Mouse (Mus musculus): ENCODE measurements around the gene Dcxr. TPM values are rescaled to one million over a fixed set of nuclear protein-coding genes. Genes with fewer than 3 reads are reported as not detected.

The Dcxr gene
- polyA plus RNA-seq, 1 experiment from 2014 or later: 9.0 TPM

- H3K9ac ChIP-seq (replicated peaks): peak within 1 kb of the TSS; percentile 71
- H3K9me3 ChIP-seq: no peaks in the 10 kb centered on the region
- peak within 1 kb of the TSS; percentile 64 for H3K4me3 ChIP-seq
- peak within 1 kb of the TSS; percentile 76 for H3K27ac ChIP-seq (replicated peaks)
- H3K27me3 ChIP-seq: no peaks in the 10 kb centered on the region
- peak; percentile 98 for ATAC-seq (replicated peaks)
- 1% methylated on average over 53 of the region's 53 CpGs for WGBS
- H3K36me3 ChIP-seq: peaks cover 25% of the 10 kb centered on the region
- H3K4me2 ChIP-seq (replicated peaks): peak within 1 kb of the TSS; percentile 99
- H3K4me1 ChIP-seq: peaks cover 30% of the 10 kb centered on the region
Measured at GRCm38 (mm10) chr11:120713580-120714518, 13.2 kb downstream of the Dcxr start, which contains the start of the genes Cenpx and Lrrc45. TSS of gene Cenpx (minus strand) at chr11:120713738. TSS of gene Lrrc45 (plus strand) at chr11:120713925.

DNA sequence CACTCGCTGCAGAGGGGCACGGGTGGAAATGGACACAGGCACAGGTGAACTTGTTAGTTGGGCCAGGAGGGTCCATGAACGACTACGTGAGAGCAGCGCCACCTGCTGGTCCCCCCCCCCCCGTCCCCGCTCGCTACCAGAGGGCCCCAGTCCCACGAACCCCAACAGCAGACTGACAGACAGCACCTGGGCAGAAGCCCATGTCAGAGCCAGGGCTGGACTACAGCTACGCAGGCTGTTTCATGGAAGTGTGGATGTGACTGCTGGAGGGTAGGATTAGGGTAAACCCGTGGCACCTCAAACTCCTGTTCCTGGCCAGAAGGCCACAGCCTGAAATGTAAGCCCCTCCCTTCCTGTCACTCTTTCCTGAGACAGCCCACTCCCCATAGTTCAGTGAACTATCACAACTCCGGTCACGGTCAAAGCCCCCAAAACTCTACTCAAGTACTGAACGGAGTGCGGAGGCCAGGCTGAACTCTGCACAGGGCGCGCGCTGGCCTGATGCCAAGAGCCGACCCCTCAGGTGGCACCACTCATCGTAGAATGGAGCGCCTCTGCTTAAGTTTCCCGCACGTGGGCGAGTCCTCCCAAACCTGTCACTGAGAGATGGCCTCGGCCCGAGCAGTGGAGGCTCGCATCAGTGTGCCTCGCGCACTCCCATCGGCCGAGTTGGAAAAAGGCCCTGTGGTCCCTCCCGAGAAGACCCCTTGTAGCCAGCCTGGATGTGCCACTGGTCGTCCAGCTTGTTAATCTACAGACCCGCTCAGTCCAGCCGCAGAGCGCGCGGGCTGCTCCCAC is 14.1 kb downstream of the Dcxr start:
- Histone ChIP-seq H3K9me3 (no peaks in the 10 kb centered on the region), H3K4me2 (replicated peaks) (peak overlapping the region; percentile 99), H3K27ac (replicated peaks) (peak overlapping the region; percentile 76), H3K36me3 (peaks cover 17% of the 10 kb centered on the region; the same call in 1 of the 2 replicates), H3K4me1 (peaks cover 30% of the 10 kb centered on the region), H3K9ac (replicated peaks) (peak overlapping the region; percentile 57), H3K4me3 (peak overlapping the region; percentile 64), H3K27me3 (no peaks in the 10 kb centered on the region)
- peak; percentile 7; the same call in 1 of the 2 replicates for ATAC-seq (replicated peaks)
- under 1% methylated on average over 38 of the region's 38 CpGs for WGBS

DNA sequence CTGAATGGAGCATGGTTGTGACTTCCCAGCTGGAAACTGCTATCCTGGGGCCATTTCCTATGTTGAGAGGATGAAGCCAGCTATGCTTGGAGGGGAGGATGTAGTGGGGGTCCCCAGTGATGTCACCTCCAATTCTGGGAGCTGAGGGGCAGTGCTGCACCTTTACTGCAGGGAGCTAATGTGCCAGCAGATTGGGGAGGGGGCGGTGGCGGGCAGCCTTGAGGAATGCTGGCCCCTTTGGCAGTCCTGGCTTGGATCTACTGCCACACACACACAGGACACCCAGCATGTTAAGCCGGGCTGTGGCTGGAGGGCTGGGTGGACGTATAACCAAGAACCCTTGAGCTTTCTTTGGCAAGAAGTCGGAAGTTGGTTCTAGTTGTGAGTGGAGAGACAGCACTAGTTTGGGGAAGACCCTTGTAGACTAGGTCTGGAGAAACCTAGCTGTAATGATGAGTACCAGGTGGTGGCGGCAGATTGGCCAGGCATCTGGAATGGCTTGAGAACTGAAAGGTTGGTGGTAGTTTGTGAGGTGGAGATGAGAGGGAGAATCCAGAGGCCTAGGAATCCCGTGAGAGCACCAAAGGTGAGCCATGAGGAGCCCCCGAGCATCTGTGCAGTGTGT is 15.0 kb downstream of the Dcxr start:
- Histone ChIP-seq H3K27me3 (no peaks in the 10 kb centered on the region), H3K4me3 (peak overlapping the region; percentile 64; the same call in 1 of the 2 replicates), H3K4me2 (replicated peaks) (peak overlapping the region; percentile 99; the same call in 1 of the 2 replicates), H3K9ac (replicated peaks) (no peak overlapping the region), H3K36me3 (peaks cover 11% of the 10 kb centered on the region; the same call in 1 of the 2 replicates), H3K9me3 (no peaks in the 10 kb centered on the region), H3K27ac (replicated peaks) (no peak overlapping the region), H3K4me1 (peaks cover 30% of the 10 kb centered on the region)
- ATAC-seq (replicated peaks): no peak
- 64% methylated on average over 8 of the region's 8 CpGs for WGBS

DNA sequence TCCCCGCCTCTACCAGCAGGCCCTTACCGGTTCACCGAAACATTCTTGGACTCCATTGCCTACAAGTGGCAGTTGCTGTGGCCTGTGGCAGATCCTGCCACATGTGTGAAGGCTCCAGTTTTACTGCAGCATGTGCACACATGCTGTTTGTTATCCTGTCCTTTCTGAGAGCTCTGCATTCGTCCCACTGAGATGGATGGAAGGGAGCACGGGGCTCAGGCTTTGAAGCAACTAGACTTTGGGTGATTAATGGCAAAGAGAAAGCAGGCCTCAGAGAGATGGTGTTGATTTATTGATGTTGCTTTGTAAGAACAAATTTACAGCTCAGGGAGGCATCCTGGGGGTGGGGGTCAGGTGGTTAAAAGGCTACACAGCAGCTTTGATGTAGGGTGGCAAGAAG is 16.4 kb downstream of the Dcxr start:
- Histone ChIP-seq H3K27me3 (no peaks in the 10 kb centered on the region), H3K4me1 (peaks cover 31% of the 10 kb centered on the region), H3K36me3 (peaks cover 7% of the 10 kb centered on the region; the same call in 1 of the 2 replicates), H3K9me3 (no peaks in the 10 kb centered on the region), H3K4me3 (no peak overlapping the region), H3K9ac (replicated peaks) (no peak overlapping the region), H3K27ac (replicated peaks) (no peak overlapping the region), H3K4me2 (replicated peaks) (no peak overlapping the region)
- ATAC-seq (replicated peaks): no peak
- 87% methylated on average over 5 of the region's 5 CpGs for WGBS

GRCm38 (mm10) chr11:120709551-120709950 is 17.5 kb downstream of the Dcxr start:
- Histone ChIP-seq H3K27ac (replicated peaks) (no peak overlapping the region), H3K4me1 (peaks cover 24% of the 10 kb centered on the region), H3K9me3 (no peaks in the 10 kb centered on the region), H3K9ac (replicated peaks) (no peak overlapping the region), H3K4me3 (no peak overlapping the region), H3K4me2 (replicated peaks) (no peak overlapping the region), H3K36me3 (peaks cover 7% of the 10 kb centered on the region; the same call in 1 of the 2 replicates), H3K27me3 (no peaks in the 10 kb centered on the region)
- WGBS: 79% methylated on average over 2 of the region's 2 CpGs
- no peak for ATAC-seq (replicated peaks)

DNA sequence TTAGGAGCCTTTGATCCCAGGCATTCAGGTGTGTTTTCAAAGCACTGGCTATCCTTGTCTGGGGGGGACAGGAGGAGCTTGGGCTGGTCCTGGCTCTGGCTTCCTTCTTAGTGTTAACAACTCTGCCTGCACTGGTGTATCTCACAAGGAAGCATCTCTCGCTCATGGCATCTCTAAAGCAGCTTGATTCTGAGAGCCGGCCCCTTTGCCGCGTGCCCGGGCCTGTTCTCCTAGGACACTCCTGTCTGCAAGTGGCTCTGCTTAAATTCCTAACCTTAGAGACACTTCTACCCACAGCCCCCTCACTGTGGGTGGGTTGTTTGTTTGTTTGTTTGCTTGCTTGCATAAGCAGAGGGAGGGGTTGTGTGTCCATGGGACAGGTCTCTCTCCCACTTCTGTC is 19.1 kb downstream of the Dcxr start:
- H3K9me3 ChIP-seq: no peaks in the 10 kb centered on the region
- peaks cover 7% of the 10 kb centered on the region; the same call in 1 of the 2 replicates for H3K36me3 ChIP-seq
- H3K27ac ChIP-seq (replicated peaks): no peak overlapping the region
- peaks cover 22% of the 10 kb centered on the region for H3K4me1 ChIP-seq
- no peak for ATAC-seq (replicated peaks)
- H3K27me3 ChIP-seq: no peaks in the 10 kb centered on the region
- H3K4me2 ChIP-seq (replicated peaks): no peak overlapping the region
- no peak overlapping the region for H3K4me3 ChIP-seq
- no peak overlapping the region for H3K9ac ChIP-seq (replicated peaks)
- WGBS: 50% methylated on average over 5 of the region's 5 CpGs

DNA sequence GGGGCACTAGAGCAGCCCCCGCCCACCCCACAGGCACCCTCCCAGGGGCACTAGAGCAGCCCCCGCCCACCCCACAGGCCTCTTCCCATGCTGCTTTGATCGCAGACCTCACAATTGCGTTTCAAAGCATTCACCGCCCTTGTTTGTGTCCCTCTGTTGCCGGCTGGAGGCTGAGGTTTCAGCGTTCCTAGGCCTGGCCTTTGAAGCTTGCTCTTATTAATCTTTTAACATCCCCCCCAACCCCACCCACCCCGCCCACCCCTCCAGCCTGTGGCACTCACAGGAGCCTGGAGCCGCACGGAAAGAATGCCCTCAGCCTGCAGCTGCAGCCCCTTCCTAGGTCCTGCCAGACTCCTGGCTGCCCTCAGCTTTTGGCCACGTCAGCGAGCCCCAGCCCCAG is 19.9 kb downstream of the Dcxr start:
- no peak overlapping the region for H3K4me2 ChIP-seq (replicated peaks)
- no peak for ATAC-seq (replicated peaks)
- H3K27me3 ChIP-seq: no peaks in the 10 kb centered on the region
- WGBS: 3% methylated on average over 12 of the region's 12 CpGs
- no peak overlapping the region for H3K4me3 ChIP-seq
- H3K27ac ChIP-seq (replicated peaks): no peak overlapping the region
- H3K4me1 ChIP-seq: peaks cover 14% of the 10 kb centered on the region
- no peak overlapping the region for H3K9ac ChIP-seq (replicated peaks)
- H3K36me3 ChIP-seq: peaks cover 10% of the 10 kb centered on the region; the same call in 1 of the 2 replicates
- H3K9me3 ChIP-seq: no peaks in the 10 kb centered on the region

DNA sequence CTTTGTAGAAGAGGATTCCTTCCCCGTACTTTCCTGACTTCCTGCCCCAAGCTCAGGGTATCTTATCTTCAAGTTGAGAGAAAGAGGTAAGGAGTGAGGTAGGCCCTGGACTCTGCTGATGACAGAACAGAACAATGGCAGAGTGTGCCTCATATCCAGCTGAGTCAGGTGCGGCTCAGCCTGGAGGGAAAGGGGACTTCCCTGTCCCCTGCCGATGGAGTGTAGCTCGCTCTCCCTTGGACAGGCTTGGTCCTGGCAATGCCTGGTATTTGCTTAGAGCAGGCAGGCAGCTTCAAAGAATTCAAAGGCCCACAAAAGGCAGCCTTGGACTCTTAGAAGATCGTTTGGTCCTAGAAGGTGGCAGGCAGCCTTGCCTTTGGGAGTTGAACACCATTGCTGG is 21.0 kb downstream of the Dcxr start:
- Histone ChIP-seq H3K4me1 (peaks cover 13% of the 10 kb centered on the region; the same call in 1 of the 2 replicates), H3K9me3 (no peaks in the 10 kb centered on the region), H3K9ac (replicated peaks) (no peak overlapping the region), H3K4me2 (replicated peaks) (no peak overlapping the region), H3K36me3 (peaks cover 15% of the 10 kb centered on the region), H3K27ac (replicated peaks) (no peak overlapping the region), H3K27me3 (no peaks in the 10 kb centered on the region), H3K4me3 (no peak overlapping the region)
- 59% methylated on average over 5 of the region's 5 CpGs for WGBS
- no peak for ATAC-seq (replicated peaks)

- Histone ChIP-seq H3K27ac (replicated peaks) (no peak overlapping the region; the same call in 1 of the 2 replicates), H3K4me3 (no peak overlapping the region), H3K36me3 (peaks cover 9% of the 10 kb centered on the region), H3K4me2 (replicated peaks) (no peak overlapping the region), H3K9ac (replicated peaks) (no peak overlapping the region), H3K4me1 (peaks cover 13% of the 10 kb centered on the region; the same call in 1 of the 2 replicates), H3K9me3 (no peaks in the 10 kb centered on the region), H3K27me3 (no peaks in the 10 kb centered on the region)
- 21% methylated on average over 8 of the region's 8 CpGs for WGBS
- ATAC-seq (replicated peaks): no peak
Measured at GRCm38 (mm10) chr11:120704486-120705325, 22.4 kb downstream of the Dcxr start.

- H3K27ac ChIP-seq (replicated peaks): no peak overlapping the region
- peaks cover 13% of the 10 kb centered on the region; the same call in 1 of the 2 replicates for H3K4me1 ChIP-seq
- WGBS: 46% methylated on average over 15 of the region's 15 CpGs
- no peak overlapping the region for H3K4me2 ChIP-seq (replicated peaks)
- no peaks in the 10 kb centered on the region for H3K27me3 ChIP-seq
- ATAC-seq (replicated peaks): no peak
- no peak overlapping the region for H3K9ac ChIP-seq (replicated peaks)
- H3K9me3 ChIP-seq: no peaks in the 10 kb centered on the region
- H3K4me3 ChIP-seq: no peak overlapping the region
- peaks cover 9% of the 10 kb centered on the region for H3K36me3 ChIP-seq
Measured at GRCm38 (mm10) chr11:120703696-120704454, 23.2 kb downstream of the Dcxr start.

Measured in forebrain, embryonic 15.5 days (tissue).